Mouse (Mus musculus) heart, embryonic 13.5 days (tissue): ENCODE measurements around the gene Cc2d2a. TPM values are rescaled to one million over a fixed set of nuclear protein-coding genes. Genes with fewer than 3 reads are reported as not detected.

ENCODE experiments used
- ATAC-seq: fragments of 200-750 bp; cut with Nextera tagmentation; 2 replicates; pipeline ENCODE4 v1.8.0; 2017; ENCODE audit warnings: moderate TSS enrichment; ENCODE audit not compliant: insufficient number of reproducible peaks, low FRiP score, low TSS enrichment; ENCODE audit errors: extremely low read depth
- H3K27ac ChIP-seq: fragments of 300-500 bp; sonication (generic); replicated peaks from 2 replicates; pipeline ENCODE4 v1.5.1; 2015; ENCODE audit warnings: moderate library complexity, mild to moderate bottlenecking, inconsistent platforms
- H3K27me3 ChIP-seq: fragments of 300-500 bp; sonication (generic); replicated peaks from 2 replicates; pipeline ENCODE4 v1.6.1; 2015; ENCODE audit warnings: mild to moderate bottlenecking, inconsistent platforms
- H3K36me3 ChIP-seq: fragments of 300-500 bp; sonication (generic); 2 replicates; pipeline ENCODE4 v1.6.1; 2015; ENCODE audit warnings: mild to moderate bottlenecking, inconsistent platforms
- H3K4me1 ChIP-seq: fragments of 300-500 bp; sonication (generic); 2 replicates; pipeline ENCODE4 v1.6.1; 2015; ENCODE audit warnings: inconsistent platforms
- H3K4me2 ChIP-seq: fragments of 300-500 bp; sonication (generic); 2 replicates; pipeline ENCODE4 v1.6.1; 2015; ENCODE audit warnings: inconsistent platforms, mild to moderate bottlenecking, moderate library complexity
- H3K4me3 ChIP-seq: fragments of 300-500 bp; sonication (generic); 2 replicates; pipeline ENCODE4 v1.5.1; 2015; ENCODE audit warnings: moderate library complexity, mild to moderate bottlenecking, inconsistent platforms
- H3K9ac ChIP-seq: fragments of 300-500 bp; sonication (generic); 2 replicates; pipeline ENCODE4 v1.6.1; 2015; ENCODE audit warnings: inconsistent platforms, mild to moderate bottlenecking, moderate library complexity
- H3K9me3 ChIP-seq: fragments of 300-500 bp; sonication (generic); 2 replicates; pipeline ENCODE4 v1.6.1; 2016; ENCODE audit warnings: inconsistent platforms
- WGBS: fragments of 180-500 bp; shearing (Covaris S2); methylation state at CpG from one replicate; pipeline ENCODE4 v1.1.7; 2015; ENCODE audit warnings: mixed read lengths; 5-methylcytosine and 5-hydroxymethylcytosine counted together
- polyA plus RNA-seq: library from polyadenylated mRNA; unstranded; fragments of >200 nt; fragmentation: Nextera tagmentation; extraction: Ambion mirVana; gene quantifications from 2 replicates; pipeline ENCODE4 v1.2.1, GENCODE M21; 2015

Cc2d2a gene
- polyA plus RNA-seq, 1 experiment from 2014 or later = 8.2 TPM

GRCm38 (mm10) chr5:43669118-43669645 lies 7.0 kb downstream of the Cc2d2a start:
- Histone ChIP-seq H3K4me3 (no peak overlapping the region), H3K36me3 (peaks cover 23% of the 10 kb centered on the region), H3K27ac (no peak overlapping the region; the same call in 1 of the 2 replicates), H3K27me3 (no peaks in the 10 kb centered on the region), H3K4me2 (no peak overlapping the region), H3K4me1 (peaks cover 50% of the 10 kb centered on the region), H3K9me3 (no peaks in the 10 kb centered on the region), H3K9ac (0 out of 2 replicates have a peak overlapping the region, but pooled peaks have one; percentile 37)
- 32% methylated on average over 8 of the region's 8 CpGs for WGBS
- ATAC-seq = no peak

GRCm38 (mm10) chr5:43672177-43672911 lies 10.2 kb downstream of the Cc2d2a start:
- Histone ChIP-seq H3K4me2 (peak overlapping the region; percentile 74), H3K4me3 (peak overlapping the region; percentile 60), H3K4me1 (peaks cover 32% of the 10 kb centered on the region), H3K9ac (peak overlapping the region; percentile 85), H3K27ac (peak overlapping the region; percentile 78), H3K9me3 (no peaks in the 10 kb centered on the region), H3K36me3 (peaks cover 32% of the 10 kb centered on the region), H3K27me3 (no peaks in the 10 kb centered on the region)
- under 1% methylated on average over 12 of the region's 12 CpGs for WGBS
- peak; percentile 53; the same call in 1 of the 2 replicates for ATAC-seq

GRCm38 (mm10) chr5:43673083-43673482 lies 10.9 kb downstream of the Cc2d2a start:
- Histone ChIP-seq H3K27me3 (no peaks in the 10 kb centered on the region), H3K9me3 (no peaks in the 10 kb centered on the region), H3K36me3 (peaks cover 37% of the 10 kb centered on the region), H3K4me3 (peak overlapping the region; percentile 60), H3K9ac (peak overlapping the region; percentile 85), H3K27ac (peak overlapping the region; percentile 78; the same call in 1 of the 2 replicates), H3K4me1 (peaks cover 25% of the 10 kb centered on the region), H3K4me2 (peak overlapping the region; percentile 74)
- WGBS = 73% methylated on average over 2 of the region's 2 CpGs
- no peak for ATAC-seq

GRCm38 (mm10) chr5:43685466-43685865 lies 23.3 kb downstream of the Cc2d2a start:
- no peak for ATAC-seq
- Histone ChIP-seq H3K9ac (no peak overlapping the region), H3K4me2 (no peak overlapping the region), H3K36me3 (peaks cover 100% of the 10 kb centered on the region), H3K4me1 (no peaks in the 10 kb centered on the region), H3K27ac (no peak overlapping the region), H3K9me3 (no peaks in the 10 kb centered on the region), H3K4me3 (no peak overlapping the region), H3K27me3 (no peaks in the 10 kb centered on the region)
- 83% methylated on average over 5 of the region's 5 CpGs for WGBS

- no peak for ATAC-seq
- no peak overlapping the region for H3K9ac ChIP-seq
- H3K9me3 ChIP-seq = no peaks in the 10 kb centered on the region
- no peaks in the 10 kb centered on the region for H3K27me3 ChIP-seq
- H3K4me1 ChIP-seq = no peaks in the 10 kb centered on the region
- WGBS = 61% methylated on average over 4 of the region's 4 CpGs
- no peak overlapping the region for H3K27ac ChIP-seq
- no peak overlapping the region for H3K4me3 ChIP-seq
- H3K4me2 ChIP-seq = no peak overlapping the region
- peaks cover 93% of the 10 kb centered on the region for H3K36me3 ChIP-seq
Measured at GRCm38 (mm10) chr5:43692489-43692888, 30.3 kb downstream of the Cc2d2a start.

- H3K4me3 ChIP-seq = no peak overlapping the region
- H3K27me3 ChIP-seq = no peaks in the 10 kb centered on the region
- H3K36me3 ChIP-seq = peaks cover 89% of the 10 kb centered on the region
- H3K27ac ChIP-seq = no peak overlapping the region
- no peak overlapping the region for H3K9ac ChIP-seq
- no peak for ATAC-seq
- 84% methylated on average over 3 of the region's 3 CpGs for WGBS
- H3K4me1 ChIP-seq = no peaks in the 10 kb centered on the region
- H3K4me2 ChIP-seq = no peak overlapping the region
- no peaks in the 10 kb centered on the region for H3K9me3 ChIP-seq
Measured at GRCm38 (mm10) chr5:43697133-43697532, 35.0 kb downstream of the Cc2d2a start.

GRCm38 (mm10) chr5:43699240-43699639 lies 37.1 kb downstream of the Cc2d2a start:
- H3K4me2 ChIP-seq = no peak overlapping the region
- H3K9me3 ChIP-seq = no peaks in the 10 kb centered on the region
- no peaks in the 10 kb centered on the region for H3K4me1 ChIP-seq
- H3K27me3 ChIP-seq = no peaks in the 10 kb centered on the region
- H3K27ac ChIP-seq = no peak overlapping the region
- H3K36me3 ChIP-seq = peaks cover 94% of the 10 kb centered on the region
- no peak for ATAC-seq
- no peak overlapping the region for H3K4me3 ChIP-seq
- no peak overlapping the region for H3K9ac ChIP-seq

- WGBS = 70% methylated on average over 5 of the region's 5 CpGs
- Histone ChIP-seq H3K4me3 (no peak overlapping the region), H3K4me2 (no peak overlapping the region), H3K27ac (no peak overlapping the region), H3K27me3 (no peaks in the 10 kb centered on the region), H3K9me3 (no peaks in the 10 kb centered on the region), H3K4me1 (no peaks in the 10 kb centered on the region), H3K36me3 (peaks cover 91% of the 10 kb centered on the region), H3K9ac (no peak overlapping the region)
- no peak for ATAC-seq
Measured at GRCm38 (mm10) chr5:43721538-43722451, 59.6 kb downstream of the Cc2d2a start.

GRCm38 (mm10) chr5:43722452-43722783 lies 60.3 kb downstream of the Cc2d2a start:
- H3K4me3 ChIP-seq = no peak overlapping the region
- H3K27ac ChIP-seq = no peak overlapping the region
- no peaks in the 10 kb centered on the region for H3K9me3 ChIP-seq
- no peak for ATAC-seq
- no peaks in the 10 kb centered on the region for H3K4me1 ChIP-seq
- no peaks in the 10 kb centered on the region for H3K27me3 ChIP-seq
- H3K36me3 ChIP-seq = peaks cover 91% of the 10 kb centered on the region
- 88% methylated on average over 6 of the region's 6 CpGs for WGBS
- no peak overlapping the region for H3K4me2 ChIP-seq
- H3K9ac ChIP-seq = no peak overlapping the region

GRCm38 (mm10) chr5:43723830-43724229 lies 61.7 kb downstream of the Cc2d2a start:
- H3K9ac ChIP-seq = no peak overlapping the region
- H3K4me1 ChIP-seq = peaks cover 12% of the 10 kb centered on the region
- H3K4me2 ChIP-seq = no peak overlapping the region
- H3K4me3 ChIP-seq = no peak overlapping the region
- WGBS = 83% methylated on average over 7 of the region's 7 CpGs
- no peak overlapping the region for H3K27ac ChIP-seq
- ATAC-seq = no peak
- no peaks in the 10 kb centered on the region for H3K27me3 ChIP-seq
- H3K36me3 ChIP-seq = peaks cover 87% of the 10 kb centered on the region
- no peaks in the 10 kb centered on the region for H3K9me3 ChIP-seq

- Histone ChIP-seq H3K9ac (no peak overlapping the region), H3K9me3 (no peaks in the 10 kb centered on the region), H3K27me3 (no peaks in the 10 kb centered on the region), H3K27ac (peak overlapping the region; percentile 45; the same call in 1 of the 2 replicates), H3K4me1 (peaks cover 13% of the 10 kb centered on the region), H3K4me3 (no peak overlapping the region), H3K36me3 (peaks cover 76% of the 10 kb centered on the region), H3K4me2 (no peak overlapping the region)
- ATAC-seq = no peak
- WGBS = 47% methylated on average over 11 of the region's 11 CpGs
Measured at GRCm38 (mm10) chr5:43728375-43729165, 66.4 kb downstream of the Cc2d2a start.
